In the genomic region with DNA sequence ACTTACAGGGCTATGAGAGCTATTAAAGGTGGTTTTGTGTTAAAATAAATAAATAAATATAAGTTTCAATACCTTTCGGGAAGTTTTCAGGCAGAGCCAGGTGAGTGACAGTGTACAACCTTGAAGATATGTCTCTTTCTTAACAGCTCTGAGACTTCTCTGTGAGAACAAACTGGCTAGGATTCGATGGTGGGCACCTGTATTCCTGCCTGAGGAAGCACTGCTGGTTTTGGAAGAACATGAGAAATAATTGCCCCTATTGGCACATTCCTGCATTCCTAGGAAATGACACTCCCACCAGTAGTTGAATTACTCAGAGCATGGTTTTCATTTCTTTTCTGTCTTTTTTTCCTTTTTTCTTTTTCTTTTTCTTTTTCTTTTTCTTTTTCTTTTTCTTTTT, we compare ENCODE assay signal across 8 mouse cellular contexts.
A peak's percentile ranks its signal among the peaks of the same experiment; 100 is the strongest.
DNase-seq lines count a peak whose midpoint lies in the region; ATAC-seq lines count a peak whose summit lies in the region.

No protein-coding gene starts in this region.

- ATAC-seq in monocyte, adult 5-6 weeks (replicated peaks; ENCODE audit: insufficient number of reproducible peaks, low FRiP score, low TSS enrichment, poor library complexity, severe bottlenecking): no peak

- no peaks in the 10 kb centered on the region for H3K27me3 ChIP-seq in limb, embryonic 10.5 days (ENCODE audit: low read depth, poor library complexity, severe bottlenecking)

- no peak overlapping the region for H3K4me3 ChIP-seq in limb, embryonic 10.5 days

- peaks cover 21% of the 10 kb centered on the region for H3K4me1 ChIP-seq in limb, embryonic 10.5 days

- no peaks in the 10 kb centered on the region for H3K36me3 ChIP-seq in limb, embryonic 10.5 days

- peak overlapping the region; percentile 75; the same call in 1 of the 2 replicates for H3K27ac ChIP-seq in limb, embryonic 10.5 days

- peak; percentile 10 for DNase-seq in embryo, embryonic 10.5 days (ENCODE audit: low spot score)
- DNase-seq in embryo, embryonic 11 days: no peak
- peak; percentile 5 for DNase-seq in kidney, adult 18-20 months
- DNase-seq in kidney, adult 11 months: no peak
- DNase-seq in R1 (ENCODE audit: low read depth, low spot score): peak; percentile 7
- DNase-seq in limb, embryonic 10.5 days (ENCODE audit: low spot score): no peak
- no peak for DNase-seq in adrenal gland, postnatal 25 days

- 80% methylated on average over 2 of the region's 2 CpGs for WGBS in limb, embryonic 10.5 days

- no peaks in the 10 kb centered on the region for H3K9me3 ChIP-seq in limb, embryonic 10.5 days (replicated peaks)

Comparison
In these comparisons a context has a peak if more than half of its experiments do, and no peak if none do; other contexts are left out.
1. DNase-seq: peak in embryo, embryonic 10.5 days (single experiment), kidney, adult 18-20 months (single experiment) and R1 (single experiment); none in embryo, embryonic 11 days (single experiment), kidney, adult 11 months (single experiment), limb, embryonic 10.5 days (single experiment) and adrenal gland, postnatal 25 days (single experiment).